Mouse (Mus musculus): Measurements from ENCODE around the gene Scamp2. TPM values are rescaled to one million over a fixed set of nuclear protein-coding genes. Genes with fewer than 3 reads are reported as not detected.

Scamp2 gene
- polyA plus RNA-seq, 1 experiment from 2014 or later = 52.4 TPM

DNA sequence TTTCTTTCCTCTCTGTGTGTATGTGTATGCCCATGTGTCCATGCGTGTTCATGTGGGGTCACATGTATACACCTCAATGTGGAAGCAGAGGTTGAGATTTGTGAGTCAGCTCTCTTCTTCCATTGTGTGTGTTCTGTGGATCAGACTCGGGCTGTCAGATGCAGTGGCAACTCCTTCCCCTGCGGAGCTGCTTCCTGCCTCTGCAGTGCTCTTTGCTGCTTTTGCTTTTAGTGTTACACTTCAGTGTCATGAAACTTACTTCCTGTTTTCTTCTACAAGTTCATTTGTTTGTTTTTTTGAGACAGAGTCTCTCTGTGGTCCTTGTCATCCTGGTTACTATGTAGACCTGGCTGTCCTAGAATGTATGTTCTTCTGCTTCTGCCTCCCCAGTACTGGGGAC is 24.2 kb downstream of the Scamp2 start:
- no peak overlapping the region for H3K4me3 ChIP-seq
- H3K27me3 ChIP-seq (ENCODE audit: low read depth, poor library complexity, severe bottlenecking) = no peaks in the 10 kb centered on the region
- H3K4me1 ChIP-seq = peaks cover 16% of the 10 kb centered on the region
- no peak for DNase-seq (ENCODE audit: low spot score)
- 84% methylated on average over 3 of the region's 3 CpGs for WGBS
- no peaks in the 10 kb centered on the region for H3K9me3 ChIP-seq (replicated peaks)
- H3K36me3 ChIP-seq = peaks cover 77% of the 10 kb centered on the region
- H3K27ac ChIP-seq (replicated peaks) = no peak overlapping the region

DNA sequence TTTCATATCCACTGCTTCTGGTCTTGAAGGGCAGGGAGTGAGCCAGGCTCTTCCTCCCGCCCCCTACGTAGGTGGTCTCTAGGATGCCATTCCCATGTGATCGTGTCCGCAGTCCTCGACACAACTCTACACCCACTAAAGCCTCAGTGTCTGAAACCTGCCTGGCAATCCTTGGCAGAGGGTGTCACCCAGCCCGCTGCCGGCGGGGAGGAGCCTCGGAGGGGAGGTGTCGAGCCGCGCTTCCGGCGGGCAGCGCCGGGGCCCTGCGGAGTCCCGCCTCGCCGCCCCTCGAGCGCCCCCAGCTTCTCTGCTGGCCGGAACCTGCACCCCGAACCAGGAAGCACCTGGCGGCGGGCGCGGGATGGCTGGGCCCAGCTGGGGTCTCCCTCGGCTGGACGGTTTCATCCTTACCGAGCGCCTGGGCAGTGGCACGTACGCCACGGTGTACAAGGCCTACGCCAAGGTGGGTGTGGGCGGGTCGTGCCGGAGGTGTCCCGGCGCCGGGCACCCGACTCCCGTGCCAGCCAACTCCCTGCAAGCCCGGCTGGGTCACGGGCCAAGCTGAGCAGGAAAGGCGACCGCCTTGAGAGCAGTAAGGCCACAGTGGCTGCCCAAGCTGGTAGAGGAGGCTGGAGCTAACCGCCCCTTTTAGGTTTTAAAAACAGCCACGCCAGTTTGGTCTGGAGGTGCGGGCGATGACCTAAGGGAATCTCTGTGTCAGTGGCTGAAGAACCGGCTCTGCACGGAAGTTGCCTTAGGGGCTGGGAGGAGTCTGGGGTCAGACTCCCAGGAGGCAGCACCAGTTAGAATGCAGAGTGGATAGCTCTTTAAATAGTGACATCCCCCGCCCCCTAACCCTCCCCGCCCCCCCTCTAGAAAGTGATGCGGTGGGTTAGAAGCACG is 28.7 kb downstream of the Scamp2 start, which contains the start of gene Ulk3:
TSS of gene Ulk3 (plus strand) at position 229 of the 903 bp plus-strand sequence.
- H3K27me3 ChIP-seq (ENCODE audit: low read depth, poor library complexity, severe bottlenecking) = 0 out of 2 replicates have a peak, but pooled peaks cover 7% of the 10 kb centered on the region
- peak; percentile 78 for DNase-seq (ENCODE audit: low spot score)
- under 1% methylated on average over 58 of the region's 58 CpGs for WGBS
- peaks cover 49% of the 10 kb centered on the region for H3K4me1 ChIP-seq
- H3K27ac ChIP-seq (replicated peaks) = peak within 1 kb of the TSS; percentile 87
- peaks cover 52% of the 10 kb centered on the region for H3K36me3 ChIP-seq
- peak within 1 kb of the TSS; percentile 71 for H3K4me3 ChIP-seq
- H3K9me3 ChIP-seq (replicated peaks) = no peaks in the 10 kb centered on the region

DNA sequence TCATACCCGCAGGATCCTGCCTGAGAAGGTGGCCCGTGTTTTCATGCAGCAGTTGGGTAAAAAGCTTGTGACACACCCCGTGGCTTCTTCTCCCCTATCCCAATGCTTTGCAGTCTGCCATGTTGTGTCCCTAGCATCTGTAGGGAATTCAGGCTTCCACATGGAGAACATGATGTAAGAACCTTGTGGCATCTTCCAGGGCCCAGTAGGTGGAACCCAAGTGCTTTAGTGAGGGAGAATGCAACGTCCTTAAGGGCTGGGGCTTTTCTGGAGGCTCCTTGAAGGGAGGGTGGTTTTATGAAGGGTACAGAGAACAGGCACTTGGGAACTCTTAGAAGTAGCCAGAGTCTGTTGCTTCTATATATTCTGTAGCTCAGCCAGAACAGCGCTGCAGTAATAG is 30.0 kb downstream of the Scamp2 start:
- Histone ChIP-seq H3K9me3 (replicated peaks) (no peaks in the 10 kb centered on the region), H3K4me3 (peak overlapping the region; percentile 71), H3K27me3 (ENCODE audit: low read depth, poor library complexity, severe bottlenecking) (0 out of 2 replicates have a peak, but pooled peaks cover 7% of the 10 kb centered on the region), H3K27ac (replicated peaks) (0 out of 2 replicates have a peak overlapping the region, but pooled peaks have one; percentile 87), H3K36me3 (peaks cover 51% of the 10 kb centered on the region), H3K4me1 (peaks cover 50% of the 10 kb centered on the region)
- no peak for DNase-seq (ENCODE audit: low spot score)
- WGBS = 34% methylated on average over 5 of the region's 5 CpGs

DNA sequence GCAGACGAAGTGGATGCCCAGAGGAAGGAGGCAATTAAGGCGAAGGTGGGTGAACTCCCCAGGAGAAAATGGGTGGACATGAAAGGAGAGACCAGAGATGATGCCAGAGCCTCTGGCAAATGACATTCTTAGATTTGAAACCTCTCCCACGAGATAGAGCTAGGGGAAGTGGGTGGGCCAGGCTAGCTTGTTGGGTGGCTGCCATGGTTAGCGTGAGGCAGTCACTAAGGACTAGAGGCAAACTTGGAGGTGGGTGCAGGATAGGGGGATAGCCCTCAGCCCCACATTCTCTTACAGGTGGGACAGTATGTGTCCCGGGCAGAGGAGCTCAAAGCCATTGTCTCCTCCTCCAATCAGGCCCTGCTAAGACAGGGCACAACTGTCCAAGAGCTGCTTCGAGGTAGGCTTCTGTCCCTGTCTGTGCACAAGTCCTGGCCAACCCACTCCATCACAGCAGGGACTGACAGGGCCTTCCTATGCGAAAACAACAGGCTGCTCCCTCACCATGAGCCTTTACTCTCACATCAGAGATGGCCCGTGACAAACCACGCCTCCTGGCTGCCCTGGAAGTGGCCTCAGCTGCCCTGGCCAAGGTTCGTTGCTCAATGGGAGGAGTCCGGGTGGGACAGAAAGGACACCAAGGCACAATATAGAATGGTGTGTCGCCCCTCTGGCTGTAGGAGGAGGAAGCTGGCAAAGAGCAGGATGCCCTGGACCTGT is 32.9 kb downstream of the Scamp2 start:
- H3K36me3 ChIP-seq = peaks cover 31% of the 10 kb centered on the region
- 0 out of 2 replicates have a peak overlapping the region, but pooled peaks have one; percentile 5 for H3K4me3 ChIP-seq
- peak overlapping the region; percentile 61; the same call in 1 of the 2 replicates for H3K27ac ChIP-seq (replicated peaks)
- peaks cover 65% of the 10 kb centered on the region for H3K4me1 ChIP-seq
- DNase-seq (ENCODE audit: low spot score) = peak; percentile 33
- WGBS = 52% methylated on average over 12 of the region's 12 CpGs
- H3K9me3 ChIP-seq (replicated peaks) = no peaks in the 10 kb centered on the region
- H3K27me3 ChIP-seq (ENCODE audit: low read depth, poor library complexity, severe bottlenecking) = 0 out of 2 replicates have a peak, but pooled peaks cover 7% of the 10 kb centered on the region

DNA sequence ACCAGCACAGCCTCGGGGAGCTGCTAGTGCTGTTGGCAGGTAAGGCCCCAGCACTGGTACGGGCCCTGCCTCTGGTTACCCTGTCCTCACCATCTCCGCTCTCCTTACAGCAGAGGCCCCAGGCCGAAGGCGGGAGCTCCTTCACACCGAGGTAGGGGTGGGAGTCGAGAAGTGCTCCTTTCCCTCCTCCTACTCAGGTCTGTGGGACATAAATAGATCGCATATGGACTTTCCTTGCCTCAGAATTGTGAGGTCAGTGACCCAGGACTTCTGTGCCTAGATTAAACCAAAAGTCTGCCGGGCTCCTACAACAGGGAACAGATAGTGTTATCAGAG is 33.4 kb downstream of the Scamp2 start:
- Histone ChIP-seq H3K4me3 (0 out of 2 replicates have a peak overlapping the region, but pooled peaks have one; percentile 5), H3K36me3 (peaks cover 31% of the 10 kb centered on the region), H3K27ac (replicated peaks) (peak overlapping the region; percentile 61; the same call in 1 of the 2 replicates), H3K4me1 (peaks cover 65% of the 10 kb centered on the region), H3K27me3 (ENCODE audit: low read depth, poor library complexity, severe bottlenecking) (0 out of 2 replicates have a peak, but pooled peaks cover 7% of the 10 kb centered on the region), H3K9me3 (replicated peaks) (no peaks in the 10 kb centered on the region)
- no peak for DNase-seq (ENCODE audit: low spot score)
- 76% methylated on average over 9 of the region's 9 CpGs for WGBS

DNA sequence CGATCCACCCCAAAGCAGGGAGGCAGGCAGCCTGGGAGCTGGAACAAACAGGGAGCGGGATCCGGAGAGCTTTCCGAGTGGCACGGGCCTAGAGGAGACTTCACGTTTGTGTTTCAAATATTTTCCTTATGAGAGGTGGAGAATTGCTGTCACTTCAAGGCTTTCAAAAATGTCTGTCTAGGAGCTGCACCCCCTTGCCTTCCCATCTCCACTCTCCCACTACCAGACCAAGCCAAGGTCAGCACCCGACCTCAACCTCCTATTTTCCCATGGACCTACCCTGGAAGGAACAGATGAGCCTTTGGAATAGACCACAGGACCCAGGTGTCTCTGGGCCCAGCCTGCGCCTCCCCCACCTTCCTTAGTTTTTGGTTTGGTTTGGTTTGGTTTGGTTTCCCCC is 36.5 kb downstream of the Scamp2 start:
- peak overlapping the region; percentile 65 for H3K27ac ChIP-seq (replicated peaks)
- DNase-seq (ENCODE audit: low spot score) = no peak

DNA sequence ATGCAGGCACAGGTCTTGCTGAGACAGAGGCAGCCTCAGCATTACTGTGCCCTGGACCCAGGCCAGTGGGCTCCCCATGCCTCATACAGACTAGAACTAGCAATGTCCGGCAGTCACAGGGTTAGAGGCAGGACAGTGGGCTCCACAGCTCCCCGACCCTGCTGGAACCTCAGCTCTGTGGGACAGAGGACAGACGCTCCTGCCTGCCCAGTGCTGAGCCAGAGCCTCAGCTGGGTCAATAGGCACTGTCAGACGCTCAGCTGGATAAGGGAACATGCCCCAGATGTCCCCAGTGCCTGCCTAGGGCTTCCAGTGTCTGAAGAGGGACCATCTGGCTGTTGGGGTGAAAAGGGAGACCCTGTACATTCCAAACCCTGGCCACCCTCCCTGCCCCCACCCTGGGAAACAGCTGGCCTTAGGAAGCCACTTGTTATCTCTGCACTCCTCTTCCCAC is 37.2 kb downstream of the Scamp2 start:
- Histone ChIP-seq H3K4me3 (no peak overlapping the region), H3K4me1 (peaks cover 72% of the 10 kb centered on the region), H3K36me3 (peaks cover 26% of the 10 kb centered on the region), H3K27ac (replicated peaks) (peak overlapping the region; percentile 65), H3K9me3 (replicated peaks) (no peaks in the 10 kb centered on the region), H3K27me3 (ENCODE audit: low read depth, poor library complexity, severe bottlenecking) (no peaks in the 10 kb centered on the region)
- DNase-seq (ENCODE audit: low spot score) = peak; percentile 38
- WGBS = 25% methylated on average over 4 of the region's 4 CpGs

More for the DNA sequence above, 36.5 kb downstream of the Scamp2 start:
- no peak overlapping the region for H3K4me3 ChIP-seq
- H3K27me3 ChIP-seq (ENCODE audit: low read depth, poor library complexity, severe bottlenecking) = no peaks in the 10 kb centered on the region
- peaks cover 31% of the 10 kb centered on the region for H3K36me3 ChIP-seq
- peaks cover 73% of the 10 kb centered on the region for H3K4me1 ChIP-seq
- 90% methylated on average over 8 of the region's 8 CpGs for WGBS
- H3K9me3 ChIP-seq (replicated peaks) = no peaks in the 10 kb centered on the region

DNA sequence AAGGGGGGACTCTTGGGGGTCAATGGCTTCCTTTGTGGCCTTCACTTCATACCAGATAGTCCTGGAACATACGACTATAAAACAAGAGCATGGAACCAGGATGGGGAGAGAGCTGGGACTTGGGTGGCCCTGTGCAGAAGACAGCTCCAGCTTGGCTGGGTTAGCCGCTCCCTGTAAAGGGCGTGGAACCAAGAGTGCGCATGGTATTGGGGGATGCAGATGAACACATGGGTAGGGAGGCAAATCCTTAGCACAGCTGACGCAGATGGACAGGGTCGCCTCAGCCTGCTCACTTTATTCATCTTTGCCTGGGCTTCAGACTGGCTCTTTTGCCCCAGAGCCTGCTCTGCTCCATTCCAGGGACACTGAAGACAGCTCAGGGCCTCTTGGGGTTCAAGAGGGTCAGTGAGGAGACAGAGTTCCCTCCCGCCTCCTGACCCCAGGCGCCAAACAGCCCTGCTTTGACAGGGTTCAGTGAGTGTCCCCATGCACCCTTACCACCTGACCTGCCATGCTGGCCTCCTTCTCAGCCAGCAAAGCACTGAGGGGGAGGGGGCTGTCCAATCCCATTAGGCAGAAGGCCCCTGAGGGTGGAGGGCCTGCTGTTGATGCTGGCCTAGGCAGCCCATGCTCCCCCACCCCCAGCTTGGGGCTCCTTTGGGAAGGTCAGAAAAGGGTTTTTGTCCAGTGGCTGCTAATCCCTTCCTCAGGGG is 38.3 kb downstream of the Scamp2 start:
- 25% methylated on average over 8 of the region's 8 CpGs for WGBS
- Histone ChIP-seq H3K9me3 (replicated peaks) (no peaks in the 10 kb centered on the region), H3K27me3 (ENCODE audit: low read depth, poor library complexity, severe bottlenecking) (no peaks in the 10 kb centered on the region), H3K4me3 (no peak overlapping the region), H3K36me3 (peaks cover 15% of the 10 kb centered on the region), H3K4me1 (peaks cover 62% of the 10 kb centered on the region), H3K27ac (replicated peaks) (peak overlapping the region; percentile 65)
- DNase-seq (ENCODE audit: low spot score) = peak; percentile 63

DNA sequence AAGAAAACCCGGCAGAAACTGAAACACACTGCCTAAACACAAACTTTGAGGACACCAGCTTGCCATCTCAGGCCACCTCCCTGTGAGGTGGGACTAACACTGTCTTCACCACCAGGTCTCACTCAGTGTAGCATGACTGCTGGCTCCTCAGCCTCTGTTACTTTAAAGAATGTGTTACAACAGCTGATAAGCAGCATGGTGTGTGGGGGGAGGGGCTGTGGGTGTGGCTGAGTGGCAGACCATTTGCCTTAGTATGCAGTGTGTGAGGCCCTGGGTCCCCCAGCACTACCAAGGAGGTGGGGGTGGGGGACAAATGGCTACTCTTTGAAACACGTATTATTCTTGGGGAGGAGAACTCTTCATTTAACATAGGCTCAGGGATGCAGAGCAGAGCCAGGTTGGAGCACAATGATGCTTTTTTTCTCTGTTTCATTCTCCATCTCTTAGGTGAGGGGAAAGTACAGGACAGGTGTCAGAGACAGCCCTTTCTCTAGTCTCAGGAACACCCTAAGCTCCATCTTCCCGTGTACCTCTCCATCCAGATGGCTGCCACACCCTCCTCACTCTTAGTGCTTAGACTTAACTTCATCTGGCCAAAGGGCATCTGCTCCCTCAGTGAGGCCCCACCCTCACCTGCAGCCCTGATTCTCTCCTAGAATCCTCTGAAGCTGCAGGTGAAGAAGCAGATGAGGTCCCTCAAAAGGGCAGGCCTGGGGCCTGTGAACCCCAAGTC is 40.0 kb downstream of the Scamp2 start:
- peaks cover 69% of the 10 kb centered on the region for H3K4me1 ChIP-seq
- 8% methylated on average over 3 of the region's 3 CpGs for WGBS
- H3K36me3 ChIP-seq = no peaks in the 10 kb centered on the region
- H3K4me3 ChIP-seq = 0 out of 2 replicates have a peak overlapping the region, but pooled peaks have one; percentile 14
- peak; percentile 42 for DNase-seq (ENCODE audit: low spot score)
- H3K9me3 ChIP-seq (replicated peaks) = no peaks in the 10 kb centered on the region
- H3K27ac ChIP-seq (replicated peaks) = peak overlapping the region; percentile 65
- H3K27me3 ChIP-seq (ENCODE audit: low read depth, poor library complexity, severe bottlenecking) = peaks cover 14% of the 10 kb centered on the region; the same call in 1 of the 2 replicates

DNA sequence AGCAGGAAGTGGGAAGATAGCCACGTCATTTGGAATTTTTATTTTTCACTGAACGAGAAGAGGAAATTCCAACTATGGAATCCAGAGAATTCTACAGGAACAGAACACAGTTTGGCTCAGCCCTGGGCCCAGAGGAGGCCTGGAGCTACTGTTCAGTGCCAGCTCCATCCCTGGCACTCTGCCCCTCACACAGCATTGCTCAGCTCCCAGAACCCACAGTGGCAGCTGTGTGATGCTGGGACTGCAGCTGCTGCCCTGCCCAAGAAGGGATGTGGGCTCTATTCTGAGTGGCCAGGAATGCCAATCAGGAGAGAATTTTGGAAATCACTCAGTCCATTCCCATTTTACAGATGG is 40.6 kb downstream of the Scamp2 start:
- peaks cover 19% of the 10 kb centered on the region for H3K27me3 ChIP-seq (ENCODE audit: low read depth, poor library complexity, severe bottlenecking)
- no peaks in the 10 kb centered on the region for H3K9me3 ChIP-seq (replicated peaks)
- H3K4me3 ChIP-seq = no peak overlapping the region
- peak overlapping the region; percentile 65 for H3K27ac ChIP-seq (replicated peaks)
- no peak for DNase-seq (ENCODE audit: low spot score)
- H3K4me1 ChIP-seq = peaks cover 74% of the 10 kb centered on the region
- WGBS = 83% methylated on average over 2 of the region's 2 CpGs
- no peaks in the 10 kb centered on the region for H3K36me3 ChIP-seq

DNA sequence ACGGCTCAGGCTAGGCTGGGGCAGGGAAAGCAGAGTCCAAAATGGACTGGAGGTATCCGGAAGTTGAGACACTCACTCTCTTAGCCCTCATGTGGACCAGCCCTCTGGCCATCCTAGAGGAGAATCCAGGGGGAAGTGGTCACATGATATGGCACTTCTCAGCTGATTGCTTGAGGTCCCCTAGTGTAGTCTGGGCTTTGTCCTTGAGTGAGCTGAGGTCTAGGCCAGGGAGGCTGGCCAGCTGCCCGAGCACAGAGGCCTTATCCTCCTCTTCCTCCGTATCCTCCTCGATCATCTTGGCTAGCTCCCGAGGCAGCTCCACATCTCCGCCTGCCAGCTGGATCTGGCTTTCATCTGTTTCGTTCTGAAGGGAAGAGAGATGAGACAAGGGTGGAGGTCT is 41.4 kb downstream of the Scamp2 start:
- no peaks in the 10 kb centered on the region for H3K36me3 ChIP-seq
- DNase-seq (ENCODE audit: low spot score) = no peak
- peaks cover 27% of the 10 kb centered on the region for H3K27me3 ChIP-seq (ENCODE audit: low read depth, poor library complexity, severe bottlenecking)
- no peak overlapping the region for H3K4me3 ChIP-seq
- no peaks in the 10 kb centered on the region for H3K9me3 ChIP-seq (replicated peaks)
- WGBS = 78% methylated on average over 8 of the region's 8 CpGs
- H3K27ac ChIP-seq (replicated peaks) = peak overlapping the region; percentile 42
- peaks cover 79% of the 10 kb centered on the region for H3K4me1 ChIP-seq

Measured in midbrain, embryonic 10.5 days (tissue).